Mouse (Mus musculus): ENCODE measurements around the gene Leap2. TPM values are rescaled to one million over a fixed set of nuclear protein-coding genes. Genes with fewer than 3 reads are reported as not detected.
"Not testable (repeated sequence)": the region's sequence is repeated elsewhere in the genome, so short reads cannot be mapped to it uniquely, and the experiment has no call there.

Leap2 gene
- polyA plus RNA-seq, 1 experiment from 2014 or later: 0.32 TPM

DNA sequence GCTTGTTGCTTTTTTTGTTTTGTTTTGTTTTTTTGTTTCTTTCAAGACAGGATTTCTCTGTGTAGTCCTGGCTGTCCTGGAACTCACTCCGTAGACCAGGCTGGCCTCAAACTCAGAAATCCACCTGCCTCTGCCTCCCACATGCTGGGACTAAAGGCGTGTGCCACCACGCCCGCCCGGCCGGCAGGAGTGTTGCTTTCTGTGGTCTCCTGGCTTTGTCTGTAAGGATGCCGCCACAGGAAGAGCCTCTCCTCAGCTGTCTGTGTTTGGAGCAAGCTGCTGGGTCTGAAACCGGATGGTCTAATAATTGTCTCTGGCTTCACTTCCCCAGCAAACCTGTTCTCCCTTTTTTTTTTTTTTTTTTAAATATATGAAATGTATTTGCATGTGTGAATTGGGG lies 12.5 kb upstream of the Leap2 start:
- WGBS: 83% methylated on average over 8 of the region's 8 CpGs
- H3K27me3 ChIP-seq: no peaks in the 10 kb centered on the region
- H3K9ac ChIP-seq: no peak overlapping the region
- ATAC-seq (replicated peaks; ENCODE audit: low FRiP score): no peak
- peaks cover 7% of the 10 kb centered on the region; the same call in 1 of the 2 replicates for H3K4me1 ChIP-seq
- no peak overlapping the region for H3K27ac ChIP-seq
- no peak overlapping the region for H3K4me3 ChIP-seq (replicated peaks)
- no peaks in the 10 kb centered on the region for H3K36me3 ChIP-seq
- H3K9me3 ChIP-seq (replicated peaks): no peaks in the 10 kb centered on the region
- H3K4me2 ChIP-seq: no peak overlapping the region

DNA sequence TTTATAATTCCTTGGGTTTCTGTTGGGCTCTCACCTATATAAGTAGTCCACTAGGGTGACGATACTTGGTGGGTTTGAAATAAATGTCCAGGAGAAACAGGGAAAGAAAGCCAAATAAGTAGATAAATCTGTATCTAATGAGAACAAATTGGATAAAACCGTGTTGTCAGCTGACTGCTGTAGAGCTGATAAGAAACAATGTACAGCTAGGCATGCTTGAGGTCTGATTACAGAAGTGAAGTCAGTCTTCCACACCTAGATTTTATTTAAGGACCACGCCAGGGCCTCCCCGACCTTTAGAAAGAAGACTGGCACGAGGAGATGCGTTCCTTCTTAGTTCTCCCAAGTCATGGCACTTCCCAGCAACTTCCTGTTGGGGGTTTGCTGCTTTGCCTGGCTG lies 10.1 kb upstream of the Leap2 start:
- no peak overlapping the region for H3K4me3 ChIP-seq (replicated peaks)
- no peaks in the 10 kb centered on the region for H3K9me3 ChIP-seq (replicated peaks)
- ATAC-seq (replicated peaks; ENCODE audit: low FRiP score): no peak
- WGBS: 60% methylated on average over 6 of the region's 6 CpGs
- H3K27me3 ChIP-seq: no peaks in the 10 kb centered on the region
- H3K27ac ChIP-seq: no peak overlapping the region
- peaks cover 16% of the 10 kb centered on the region for H3K4me1 ChIP-seq
- H3K36me3 ChIP-seq: peaks cover 12% of the 10 kb centered on the region
- H3K4me2 ChIP-seq: no peak overlapping the region
- H3K9ac ChIP-seq: no peak overlapping the region

- WGBS: 15% methylated on average over 9 of the region's 9 CpGs
- H3K27me3 ChIP-seq: no peaks in the 10 kb centered on the region
- H3K4me2 ChIP-seq: peak overlapping the region; percentile 81
- peak; percentile 61; the same call in 1 of the 2 replicates for ATAC-seq (replicated peaks; ENCODE audit: low FRiP score)
- no peaks in the 10 kb centered on the region for H3K9me3 ChIP-seq (replicated peaks)
- peaks cover 21% of the 10 kb centered on the region for H3K36me3 ChIP-seq
- H3K4me3 ChIP-seq (replicated peaks): peak overlapping the region; percentile 98
- peak overlapping the region; percentile 33 for H3K9ac ChIP-seq
- H3K27ac ChIP-seq: peak overlapping the region; percentile 79
- peaks cover 16% of the 10 kb centered on the region for H3K4me1 ChIP-seq
Observed at GRCm38 (mm10) chr11:53431347-53432056, 8.5 kb upstream of the Leap2 start.

- Histone ChIP-seq H3K27ac (peak within 1 kb of the TSS; percentile 79), H3K4me3 (replicated peaks) (peak within 1 kb of the TSS; percentile 98), H3K9me3 (replicated peaks) (no peaks in the 10 kb centered on the region), H3K4me2 (peak within 1 kb of the TSS; percentile 81), H3K27me3 (no peaks in the 10 kb centered on the region), H3K9ac (peak within 1 kb of the TSS; percentile 87), H3K36me3 (peaks cover 21% of the 10 kb centered on the region), H3K4me1 (peaks cover 16% of the 10 kb centered on the region)
- WGBS: under 1% methylated on average over 44 of the region's 44 CpGs
- ATAC-seq (replicated peaks; ENCODE audit: low FRiP score): peak; percentile 94
Observed at GRCm38 (mm10) chr11:53430670-53431346, 7.8 kb upstream of the Leap2 start, which contains the start of the genes Uqcrq and Gdf9. Uqcrq (minus strand) TSS chr11:53430831. Gdf9 (plus strand) TSS chr11:53431023.

- Histone ChIP-seq H3K4me1 (peaks cover 16% of the 10 kb centered on the region), H3K27me3 (no peaks in the 10 kb centered on the region), H3K9ac (peak overlapping the region; percentile 87), H3K27ac (peak overlapping the region; percentile 79), H3K4me3 (replicated peaks) (peak overlapping the region; percentile 98), H3K9me3 (replicated peaks) (no peaks in the 10 kb centered on the region), H3K4me2 (peak overlapping the region; percentile 81), H3K36me3 (peaks cover 21% of the 10 kb centered on the region)
- peak; percentile 46 for ATAC-seq (replicated peaks; ENCODE audit: low FRiP score)
- WGBS: under 1% methylated on average over 34 of the region's 34 CpGs
Observed at GRCm38 (mm10) chr11:53430300-53430669, 7.3 kb upstream of the Leap2 start.

- peak overlapping the region; percentile 81 for H3K4me2 ChIP-seq
- H3K4me1 ChIP-seq: peaks cover 16% of the 10 kb centered on the region
- no peaks in the 10 kb centered on the region for H3K9me3 ChIP-seq (replicated peaks)
- peaks cover 21% of the 10 kb centered on the region for H3K36me3 ChIP-seq
- peak overlapping the region; percentile 98; the same call in 1 of the 2 replicates for H3K4me3 ChIP-seq (replicated peaks)
- H3K27ac ChIP-seq: no peak overlapping the region
- ATAC-seq (replicated peaks; ENCODE audit: low FRiP score): no peak
- H3K9ac ChIP-seq: 0 out of 2 replicates have a peak overlapping the region, but pooled peaks have one; percentile 87
- H3K27me3 ChIP-seq: no peaks in the 10 kb centered on the region
Observed at GRCm38 (mm10) chr11:53429182-53429581, 6.2 kb upstream of the Leap2 start.

DNA sequence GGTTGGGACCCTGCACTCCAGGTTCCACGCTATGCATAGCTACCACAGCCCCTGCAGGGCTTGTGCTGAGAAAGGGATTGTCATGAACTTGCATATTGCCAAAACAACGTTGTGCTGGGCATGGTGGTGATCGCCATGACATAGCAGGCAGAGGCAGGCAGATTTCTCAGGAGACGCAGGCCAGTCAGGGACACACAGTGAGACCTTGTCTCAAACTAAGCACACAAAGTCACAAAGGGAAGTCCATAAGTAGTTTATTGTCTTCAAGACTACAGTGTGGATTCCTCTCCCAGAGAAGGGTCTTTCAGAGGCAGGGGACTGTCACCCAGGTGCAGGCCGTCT lies 5.7 kb upstream of the Leap2 start:
- peaks cover 16% of the 10 kb centered on the region for H3K4me1 ChIP-seq
- H3K9me3 ChIP-seq (replicated peaks): no peaks in the 10 kb centered on the region
- no peak overlapping the region for H3K4me2 ChIP-seq
- no peak overlapping the region for H3K9ac ChIP-seq
- H3K36me3 ChIP-seq: peaks cover 21% of the 10 kb centered on the region
- no peak overlapping the region for H3K4me3 ChIP-seq (replicated peaks)
- ATAC-seq (replicated peaks; ENCODE audit: low FRiP score): no peak
- no peaks in the 10 kb centered on the region for H3K27me3 ChIP-seq
- no peak overlapping the region for H3K27ac ChIP-seq
- 94% methylated on average over 5 of the region's 5 CpGs for WGBS

- Histone ChIP-seq H3K9ac (no peak overlapping the region), H3K9me3 (replicated peaks) (no peaks in the 10 kb centered on the region), H3K4me2 (no peak overlapping the region), H3K27ac (no peak overlapping the region), H3K27me3 (no peaks in the 10 kb centered on the region), H3K4me1 (peaks cover 16% of the 10 kb centered on the region), H3K36me3 (peaks cover 21% of the 10 kb centered on the region), H3K4me3 (replicated peaks) (no peak overlapping the region)
- no peak for ATAC-seq (replicated peaks; ENCODE audit: low FRiP score)
- 87% methylated on average over 3 of the region's 3 CpGs for WGBS
Observed at GRCm38 (mm10) chr11:53427993-53428715, 5.2 kb upstream of the Leap2 start.

GRCm38 (mm10) chr11:53426914-53427313 lies 3.9 kb upstream of the Leap2 start:
- WGBS: 87% methylated on average over 3 of the region's 3 CpGs
- not testable (repeated sequence) for H3K9ac ChIP-seq; H3K4me2 ChIP-seq; ATAC-seq (replicated peaks; ENCODE audit: low FRiP score); H3K4me3 ChIP-seq (replicated peaks); H3K27me3 ChIP-seq; H3K27ac ChIP-seq; H3K9me3 ChIP-seq (replicated peaks)
- Histone ChIP-seq H3K4me1 (peaks cover 16% of the 10 kb centered on the region), H3K36me3 (peaks cover 21% of the 10 kb centered on the region)

DNA sequence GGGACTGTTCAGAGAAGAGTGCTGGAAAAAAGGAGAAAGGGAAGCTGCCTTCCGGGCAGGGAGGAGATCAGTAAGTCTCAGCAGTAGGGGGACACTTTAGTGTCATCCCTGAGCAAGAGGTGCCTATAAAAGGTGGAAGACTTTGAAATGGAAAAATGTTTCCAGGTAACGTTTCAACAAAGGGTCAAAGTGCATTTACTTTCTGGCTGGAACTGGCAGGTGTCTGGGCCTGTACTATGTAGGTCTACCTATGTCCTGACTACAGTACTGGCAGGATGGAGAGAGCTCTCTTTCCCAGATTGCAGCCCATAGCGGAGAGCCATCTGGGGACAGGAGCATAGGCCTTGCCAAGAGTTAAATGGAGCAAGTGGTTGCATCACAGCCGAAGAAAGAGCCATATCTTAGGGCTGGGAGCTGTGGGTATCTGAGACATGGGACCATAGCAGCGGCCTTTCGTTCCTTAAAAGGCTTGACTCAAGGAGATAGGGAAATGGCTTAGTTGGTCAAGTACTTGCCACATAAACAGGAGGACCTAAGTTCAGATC lies 2.8 kb upstream of the Leap2 start:
- Histone ChIP-seq H3K36me3 (peaks cover 30% of the 10 kb centered on the region), H3K9me3 (replicated peaks) (no peaks in the 10 kb centered on the region), H3K4me2 (no peak overlapping the region), H3K9ac (no peak overlapping the region), H3K4me1 (peaks cover 9% of the 10 kb centered on the region), H3K27me3 (no peaks in the 10 kb centered on the region), H3K27ac (no peak overlapping the region; the same call in 1 of the 2 replicates), H3K4me3 (replicated peaks) (no peak overlapping the region)
- no peak for ATAC-seq (replicated peaks; ENCODE audit: low FRiP score)
- WGBS: 79% methylated on average over 6 of the region's 6 CpGs

- Histone ChIP-seq H3K9ac (no peak overlapping the region), H3K4me3 (replicated peaks) (no peak overlapping the region), H3K36me3 (peaks cover 35% of the 10 kb centered on the region), H3K9me3 (replicated peaks) (no peaks in the 10 kb centered on the region), H3K4me1 (peaks cover 9% of the 10 kb centered on the region), H3K27ac (no peak overlapping the region; the same call in 1 of the 2 replicates), H3K27me3 (no peaks in the 10 kb centered on the region), H3K4me2 (no peak overlapping the region)
- 49% methylated on average over 3 of the region's 3 CpGs for WGBS
- ATAC-seq (replicated peaks; ENCODE audit: low FRiP score): no peak
Observed at GRCm38 (mm10) chr11:53425251-53425650, 2.3 kb upstream of the Leap2 start.

- H3K9ac ChIP-seq: no peak overlapping the region
- no peaks in the 10 kb centered on the region for H3K9me3 ChIP-seq (replicated peaks)
- WGBS: 75% methylated on average over 2 of the region's 2 CpGs
- H3K4me1 ChIP-seq: peaks cover 7% of the 10 kb centered on the region
- no peak overlapping the region for H3K4me3 ChIP-seq (replicated peaks)
- ATAC-seq (replicated peaks; ENCODE audit: low FRiP score): no peak
- no peak overlapping the region for H3K27ac ChIP-seq
- H3K36me3 ChIP-seq: peaks cover 39% of the 10 kb centered on the region
- no peak overlapping the region for H3K4me2 ChIP-seq
- H3K27me3 ChIP-seq: no peaks in the 10 kb centered on the region
Observed at GRCm38 (mm10) chr11:53424826-53425225, 1.9 kb upstream of the Leap2 start.

Measured in kidney, embryonic 15.5 days (tissue).